In the genomic region with DNA sequence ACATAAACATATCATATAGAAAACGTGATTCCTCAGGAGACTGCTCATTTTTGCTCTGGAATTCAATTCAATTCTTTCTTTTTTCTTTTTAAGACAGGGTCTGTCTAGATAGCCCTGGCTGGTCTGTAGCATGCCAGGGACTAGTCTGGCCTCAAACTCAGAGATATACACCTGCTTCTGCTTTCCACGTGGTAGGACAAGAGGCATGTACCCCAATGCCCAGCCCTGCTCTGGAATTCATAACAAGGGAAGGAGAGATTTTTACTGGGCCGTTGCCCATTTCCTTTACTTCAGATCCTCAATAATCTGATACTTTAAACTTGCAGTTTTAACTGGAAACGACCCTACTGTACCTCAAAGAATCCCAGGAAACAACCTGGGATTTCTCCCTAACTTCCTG, we compare ENCODE assay signal across 27 mouse cellular contexts. TPM values are rescaled to one million over a fixed set of nuclear protein-coding genes. Genes with fewer than 3 reads are reported as not detected.
DNase-seq lines count a peak whose midpoint lies in the region; ATAC-seq lines count a peak whose summit lies in the region.
"Had no signal": no experiment of that assay in that cellular context is flagged by ENCODE, and none has a peak within 500 bp of the region (broad histone marks: within the 10 kb centered on the region; RNA-seq: fewer than 3 reads in every experiment).

No protein-coding gene starts in this region.

- no peak overlapping the region for H3K4me2 ChIP-seq in heart, embryonic 13.5 days
- H3K4me2 ChIP-seq in lung, embryonic 15.5 days, result no peak overlapping the region
- H3K4me2 ChIP-seq: forebrain, embryonic 13.5 days; hindbrain, embryonic 14.5 days had no signal

- no peak overlapping the region; the same call in 1 of the 2 replicates for H3K9ac ChIP-seq in heart, embryonic 13.5 days
- H3K9ac ChIP-seq in lung, embryonic 15.5 days, result no peak overlapping the region
- H3K9ac ChIP-seq: forebrain, embryonic 13.5 days; hindbrain, embryonic 14.5 days had no signal

- DNase-seq in heart, adult 11 months, result peak; percentile 66
- DNase-seq in heart, postnatal 10 days, result no peak
- no peak for DNase-seq in heart, adult 8-10 months (ENCODE audit: low spot score)
- no peak for DNase-seq in lung, postnatal 14 days
- peak; percentile 54 for DNase-seq in lung, postnatal 36 days
- no peak for DNase-seq in lung, adult 18-20 months
- DNase-seq: adrenal gland, postnatal 10 days; adrenal gland, postnatal 36 days; B cell, adult 2 months; cerebellum, adult 18-20 months; cerebellum, adult 9-10 months; cerebellum, postnatal 14 days; gastrocnemius, postnatal 14 days; heart, adult 2 months; heart, postnatal 4 days had no signal

- ATAC-seq in heart, embryonic 13.5 days (ENCODE audit: extremely low read depth, insufficient number of reproducible peaks, low FRiP score, low TSS enrichment), result no peak
- no peak for ATAC-seq in lung, embryonic 15.5 days (ENCODE audit: borderline replicate concordance, extremely low read depth, low FRiP score, low TSS enrichment)
- ATAC-seq: forebrain, embryonic 13.5 days; forebrain, embryonic 16.5 days; hindbrain, postnatal 0 days; inflammation-experienced regulatory T-cells, adult 6 months; intestine, embryonic 16.5 days; Patski had no signal

- H3K4me3 ChIP-seq in heart, embryonic 13.5 days, result no peak overlapping the region
- H3K4me3 ChIP-seq in lung, embryonic 15.5 days, result no peak overlapping the region
- H3K4me3 ChIP-seq: forebrain, embryonic 10.5 days; forebrain, embryonic 13.5 days; heart, adult 2 months had no signal

- peak overlapping the region; percentile 34; the same call in 1 of the 2 replicates for H3K27ac ChIP-seq in heart, embryonic 13.5 days (replicated peaks)
- 0 out of 2 replicates have a peak overlapping the region, but pooled peaks have one; percentile 21 for H3K27ac ChIP-seq in lung, embryonic 15.5 days
- H3K27ac ChIP-seq: forebrain, embryonic 10.5 days; forebrain, embryonic 13.5 days; heart, adult 2 months; hindbrain, embryonic 14.5 days; hindbrain, postnatal 0 days had no signal

- H3K27me3 ChIP-seq in heart, embryonic 13.5 days (replicated peaks), result no peaks in the 10 kb centered on the region
- H3K27me3 ChIP-seq in lung, embryonic 15.5 days, result no peaks in the 10 kb centered on the region
- H3K27me3 ChIP-seq: CH12.LX; forebrain, embryonic 13.5 days; Patski had no signal

- WGBS in heart, embryonic 13.5 days, result 61% methylated on average over 4 of the region's 4 CpGs
- WGBS in lung, embryonic 15.5 days, result 59% methylated on average over 4 of the region's 4 CpGs

- H3K9me3 ChIP-seq in heart, embryonic 13.5 days, result no peaks in the 10 kb centered on the region
- H3K9me3 ChIP-seq in lung, embryonic 15.5 days, result no peaks in the 10 kb centered on the region
- H3K9me3 ChIP-seq: forebrain, embryonic 10.5 days; forebrain, embryonic 13.5 days; G1E had no signal

- H3K4me1 ChIP-seq in heart, embryonic 13.5 days, result peaks cover 75% of the 10 kb centered on the region
- H3K4me1 ChIP-seq in lung, embryonic 15.5 days, result peaks cover 21% of the 10 kb centered on the region
- H3K4me1 ChIP-seq: forebrain, embryonic 10.5 days; forebrain, embryonic 13.5 days had no signal

- intact Hi-C loops in heart, postnatal 10 days (cut with DNase I), result no loop called here

- H3K36me3 ChIP-seq in heart, embryonic 13.5 days, result peaks cover 100% of the 10 kb centered on the region
- H3K36me3 ChIP-seq in lung, embryonic 15.5 days, result peaks cover 95% of the 10 kb centered on the region

RNA-seq across cellular contexts. Expression of a gene that starts 20.3 kb away (rescaled TPM):
- total RNA-seq in heart, postnatal 10 days (2021), result 1,000 to 10,000 TPM; 9,258 to 9,439 TPM
- polyA plus RNA-seq in heart, embryonic 13.5 days (2015; fragmentation: Nextera tagmentation; extraction: Ambion mirVana), result 3,954 and 4,354 TPM in 2 replicates
- total RNA-seq in heart, adult 8-10 months (2022), result over 10,000 TPM in 3 of 4 experiments, 1,000 to 10,000 TPM in 1; 9,382 to 12,072 (median 10,190) TPM
- polyA plus RNA-seq in lung, embryonic 15.5 days (2015; fragmentation: Nextera tagmentation; extraction: Ambion mirVana), result 747 and 774 TPM in 2 replicates

RNA-seq across cellular contexts. Expression of a gene that starts 53.6 kb away (rescaled TPM):
- total RNA-seq in heart, postnatal 10 days (2021), result 10 to 100 TPM; 22.2 to 23.7 TPM
- polyA plus RNA-seq in heart, embryonic 13.5 days (2015; fragmentation: Nextera tagmentation; extraction: Ambion mirVana), result 6.2 and 7.0 TPM in 2 replicates
- total RNA-seq in heart, adult 8-10 months (2022), result 10 to 100 TPM; 22.8 to 26.6 (median 23.5) TPM
- 6.7 and 7.2 TPM in 2 replicates for polyA plus RNA-seq in lung, embryonic 15.5 days (2015; fragmentation: Nextera tagmentation; extraction: Ambion mirVana)

Comparison
In these comparisons a context has a peak if more than half of its experiments do, and no peak if none do; other contexts are left out.
1. DNase-seq: peak in heart, adult 11 months (single experiment) and lung, postnatal 36 days (single experiment); none in heart, postnatal 10 days (0 of 2), heart, adult 8-10 months (single experiment), lung, postnatal 14 days (single experiment) and lung, adult 18-20 months (0 of 2).